Mouse (Mus musculus) stomach, embryonic 14.5 days (tissue): ENCODE data around the gene Ntpcr. TPM values are rescaled to one million over a fixed set of nuclear protein-coding genes. Genes with fewer than 3 reads are reported as not detected.

ENCODE experiments used
- ATAC-seq: fragments of 200-750 bp; cut with Nextera tagmentation; 2 replicates; pipeline ENCODE4 v1.8.0; 2017; ENCODE audit warnings: low read depth, moderate TSS enrichment; ENCODE audit not compliant: insufficient number of reproducible peaks, insufficient read depth, low FRiP score
- H3K27ac ChIP-seq: fragments of 300-500 bp; sonication (generic); 2 replicates; pipeline ENCODE4 v1.5.1; 2014; ENCODE audit warnings: mild to moderate bottlenecking, low read length, moderate library complexity, mixed read lengths
- H3K27me3 ChIP-seq: fragments of 300-500 bp; sonication (generic); 2 replicates; pipeline ENCODE4 v1.6.1; 2014; ENCODE audit warnings: low read length, control low read depth, mixed read lengths; ENCODE audit not compliant: control insufficient read depth, insufficient read depth
- H3K36me3 ChIP-seq: fragments of 300-500 bp; sonication (generic); 2 replicates; pipeline ENCODE4 v1.6.1; 2014; ENCODE audit warnings: mild to moderate bottlenecking, control low read depth, low read length, moderate library complexity, mixed read lengths; ENCODE audit not compliant: control insufficient read depth, insufficient read depth
- H3K4me1 ChIP-seq: fragments of 300-500 bp; sonication (generic); 2 replicates; pipeline ENCODE4 v1.6.1; 2014; ENCODE audit warnings: low read length, control low read depth, mixed read lengths; ENCODE audit not compliant: control insufficient read depth, insufficient read depth
- H3K4me2 ChIP-seq: fragments of 300-500 bp; sonication (generic); replicated peaks from 2 replicates; pipeline ENCODE4 v1.6.1; 2014; ENCODE audit warnings: low read depth, low read length, control low read depth
- H3K4me3 ChIP-seq: fragments of 300-500 bp; sonication (generic); 2 replicates; pipeline ENCODE4 v1.5.1; 2014; ENCODE audit warnings: low read depth, low read length, control low read depth
- H3K9ac ChIP-seq: fragments of 300-500 bp; sonication (generic); replicated peaks from 2 replicates; pipeline ENCODE4 v1.6.1; 2014; ENCODE audit warnings: low read depth, mild to moderate bottlenecking, control low read depth, low read length, moderate library complexity, mixed read lengths
- H3K9me3 ChIP-seq: fragments of 300-500 bp; sonication (generic); 2 replicates; pipeline ENCODE4 v1.6.1; 2016; ENCODE audit warnings: low read depth, low read length, control low read depth; ENCODE audit not compliant: control insufficient read depth
- WGBS: fragments of 180-500 bp; shearing (Covaris S2); extraction: QIAGEN DNeasy Blood & Tissue Kit; methylation state at CpG from one replicate; pipeline ENCODE4 v1.1.7; 2014; 5-methylcytosine and 5-hydroxymethylcytosine counted together
- polyA plus RNA-seq: library from polyadenylated mRNA; unstranded; fragments of >200 nt; fragmentation: Nextera tagmentation; extraction: Ambion mirVana; gene quantifications from 2 replicates; pipeline ENCODE4 v1.2.1, GENCODE M21; 2014

The Ntpcr gene
- polyA plus RNA-seq, 1 experiment from 2014 or later = 37.1 TPM

- H3K4me3 ChIP-seq = no peak overlapping the region
- WGBS = 43% methylated on average over 4 of the region's 4 CpGs
- H3K27ac ChIP-seq = no peak overlapping the region
- no peaks in the 10 kb centered on the region for H3K9me3 ChIP-seq
- no peaks in the 10 kb centered on the region for H3K36me3 ChIP-seq
- no peak overlapping the region for H3K4me2 ChIP-seq
- no peak overlapping the region for H3K9ac ChIP-seq
- no peak for ATAC-seq
- no peaks in the 10 kb centered on the region for H3K27me3 ChIP-seq
- no peaks in the 10 kb centered on the region for H3K4me1 ChIP-seq
Observed at GRCm38 (mm10) chr8:125716211-125716610, 13.6 kb upstream of the Ntpcr start.

GRCm38 (mm10) chr8:125716613-125717012 is 13.2 kb upstream of the Ntpcr start:
- H3K9ac ChIP-seq = no peak overlapping the region
- H3K27me3 ChIP-seq = no peaks in the 10 kb centered on the region
- H3K27ac ChIP-seq = no peak overlapping the region; the same call in 1 of the 2 replicates
- no peaks in the 10 kb centered on the region for H3K4me1 ChIP-seq
- no peak overlapping the region for H3K4me3 ChIP-seq
- H3K4me2 ChIP-seq = no peak overlapping the region
- no peak for ATAC-seq
- H3K36me3 ChIP-seq = no peaks in the 10 kb centered on the region
- WGBS = 26% methylated on average over 7 of the region's 7 CpGs
- H3K9me3 ChIP-seq = no peaks in the 10 kb centered on the region

- H3K9me3 ChIP-seq = no peaks in the 10 kb centered on the region
- 60% methylated on average over 4 of the region's 4 CpGs for WGBS
- H3K4me2 ChIP-seq = no peak overlapping the region
- H3K36me3 ChIP-seq = no peaks in the 10 kb centered on the region
- no peak for ATAC-seq
- H3K4me3 ChIP-seq = no peak overlapping the region
- no peaks in the 10 kb centered on the region for H3K4me1 ChIP-seq
- H3K9ac ChIP-seq = no peak overlapping the region
- H3K27ac ChIP-seq = no peak overlapping the region
- no peaks in the 10 kb centered on the region for H3K27me3 ChIP-seq
Observed at GRCm38 (mm10) chr8:125718914-125719313, 10.8 kb upstream of the Ntpcr start.

- H3K27ac ChIP-seq = no peak overlapping the region
- H3K4me3 ChIP-seq = no peak overlapping the region
- H3K4me2 ChIP-seq = no peak overlapping the region
- WGBS = 88% methylated on average over 7 of the region's 7 CpGs
- ATAC-seq = no peak
- H3K9me3 ChIP-seq = no peaks in the 10 kb centered on the region
- no peaks in the 10 kb centered on the region for H3K4me1 ChIP-seq
- no peak overlapping the region for H3K9ac ChIP-seq
- no peaks in the 10 kb centered on the region for H3K27me3 ChIP-seq
- no peaks in the 10 kb centered on the region for H3K36me3 ChIP-seq
Observed at GRCm38 (mm10) chr8:125722675-125723074, 7.1 kb upstream of the Ntpcr start.

- 88% methylated on average over 6 of the region's 6 CpGs for WGBS
- ATAC-seq = no peak
- H3K4me2 ChIP-seq = no peak overlapping the region
- no peak overlapping the region for H3K9ac ChIP-seq
- H3K4me1 ChIP-seq = no peaks in the 10 kb centered on the region
- no peaks in the 10 kb centered on the region for H3K27me3 ChIP-seq
- H3K36me3 ChIP-seq = no peaks in the 10 kb centered on the region
- H3K27ac ChIP-seq = no peak overlapping the region
- no peak overlapping the region for H3K4me3 ChIP-seq
- no peaks in the 10 kb centered on the region for H3K9me3 ChIP-seq
Observed at GRCm38 (mm10) chr8:125723437-125723836, 6.3 kb upstream of the Ntpcr start.

GRCm38 (mm10) chr8:125725037-125725820 is 4.5 kb upstream of the Ntpcr start:
- ATAC-seq = no peak
- Histone ChIP-seq H3K9ac (no peak overlapping the region), H3K27me3 (no peaks in the 10 kb centered on the region), H3K4me2 (no peak overlapping the region), H3K27ac (no peak overlapping the region), H3K9me3 (no peaks in the 10 kb centered on the region), H3K4me1 (no peaks in the 10 kb centered on the region), H3K4me3 (no peak overlapping the region), H3K36me3 (no peaks in the 10 kb centered on the region)
- WGBS = 77% methylated on average over 6 of the region's 6 CpGs

GRCm38 (mm10) chr8:125726143-125726542 is 3.6 kb upstream of the Ntpcr start:
- Histone ChIP-seq H3K9me3 (no peaks in the 10 kb centered on the region), H3K4me1 (no peaks in the 10 kb centered on the region), H3K27me3 (no peaks in the 10 kb centered on the region), H3K27ac (no peak overlapping the region), H3K36me3 (no peaks in the 10 kb centered on the region), H3K4me3 (no peak overlapping the region), H3K9ac (no peak overlapping the region), H3K4me2 (no peak overlapping the region)
- WGBS = 96% methylated on average over 4 of the region's 4 CpGs
- no peak for ATAC-seq

- Histone ChIP-seq H3K4me2 (no peak overlapping the region), H3K4me1 (no peaks in the 10 kb centered on the region), H3K4me3 (no peak overlapping the region), H3K27ac (no peak overlapping the region), H3K9ac (no peak overlapping the region), H3K9me3 (no peaks in the 10 kb centered on the region), H3K27me3 (no peaks in the 10 kb centered on the region), H3K36me3 (no peaks in the 10 kb centered on the region)
- ATAC-seq = no peak
- 76% methylated on average over 5 of the region's 5 CpGs for WGBS
Observed at GRCm38 (mm10) chr8:125726986-125727385, 2.8 kb upstream of the Ntpcr start.

- no peak overlapping the region for H3K9ac ChIP-seq
Observed at GRCm38 (mm10) chr8:125727797-125728196, 2.0 kb upstream of the Ntpcr start.

More at GRCm38 (mm10) chr8:125727797-125728196, 2.0 kb upstream of the Ntpcr start:
- no peak overlapping the region for H3K4me3 ChIP-seq
- H3K27me3 ChIP-seq = no peaks in the 10 kb centered on the region
- no peaks in the 10 kb centered on the region for H3K4me1 ChIP-seq
- no peak overlapping the region for H3K27ac ChIP-seq
- H3K4me2 ChIP-seq = no peak overlapping the region
- 38% methylated on average over 8 of the region's 8 CpGs for WGBS
- no peak for ATAC-seq
- H3K9me3 ChIP-seq = no peaks in the 10 kb centered on the region
- H3K36me3 ChIP-seq = no peaks in the 10 kb centered on the region
